Mouse (Mus musculus): ENCODE data around the gene Fbxo9. TPM values are rescaled to one million over a fixed set of nuclear protein-coding genes. Genes with fewer than 3 reads are reported as not detected.

Gene Fbxo9
- total and polyA plus RNA-seq, 2 experiments from 2014 or later: 60.4 to 67.5 TPM

- peaks cover 88% of the 10 kb centered on the region for H3K36me3 ChIP-seq (replicated peaks; ENCODE audit: control insufficient read depth, insufficient read depth, low read length)
- no peaks in the 10 kb centered on the region for H3K27me3 ChIP-seq (ENCODE audit: control insufficient read depth, insufficient read depth, low read length)
- TF ChIP-seq CTCF (IDR thresholded peaks at IDR 0.05; ENCODE audit: low read depth) (peak; percentile 30; the same call in 1 of the 2 replicates), EP300 (IDR thresholded peaks at IDR 0.05; ENCODE audit: low read depth) (no peak)
- H3K4me3 ChIP-seq (ENCODE audit: low read depth, low read length): no peak overlapping the region
- ATAC-seq (ENCODE audit: insufficient read depth, low read depth): no peak
- no peak overlapping the region for H3K27ac ChIP-seq (ENCODE audit: low read depth)
- no peak for DNase-seq (ENCODE audit: low spot score)
- 0 out of 2 replicates have a peak, but pooled peaks cover 2% of the 10 kb centered on the region for H3K9me3 ChIP-seq (replicated peaks; ENCODE audit: control insufficient read depth, low read length)
- no peak overlapping the region for H3K4me2 ChIP-seq (ENCODE audit: low read depth, low read length)
- no peaks in the 10 kb centered on the region for H3K4me1 ChIP-seq (ENCODE audit: control insufficient read depth, insufficient read depth)
- whole genome bisulfite sequencing: 100% methylated on average over 6 of the region's 6 CpGs
- no peak overlapping the region for H3K9ac ChIP-seq (replicated peaks; ENCODE audit: low read depth, low read length)
These were observed 12.5 kb downstream of the Fbxo9 start for GRCm38 (mm10) chr9:78096376-78096775.

GRCm38 (mm10) chr9:78095686-78096085 lies 13.2 kb downstream of the Fbxo9 start:
- ATAC-seq (ENCODE audit: insufficient read depth, low read depth): no peak

GRCm38 (mm10) chr9:78090596-78090995 lies 18.3 kb downstream of the Fbxo9 start:
- no peak for DNase-seq (ENCODE audit: low spot score)

More at GRCm38 (mm10) chr9:78095686-78096085, 13.2 kb downstream of the Fbxo9 start:
- TF ChIP-seq CTCF (IDR thresholded peaks at IDR 0.05; ENCODE audit: low read depth): no peak
- TF ChIP-seq EP300 (IDR thresholded peaks at IDR 0.05; ENCODE audit: low read depth): no peak
- H3K27ac ChIP-seq (ENCODE audit: low read depth): no peak overlapping the region
- WGBS: 88% methylated on average over 12 of the region's 12 CpGs
- no peak for DNase-seq (ENCODE audit: low spot score)
- H3K27me3 ChIP-seq (ENCODE audit: control insufficient read depth, insufficient read depth, low read length): no peaks in the 10 kb centered on the region
- H3K36me3 ChIP-seq (replicated peaks; ENCODE audit: control insufficient read depth, insufficient read depth, low read length): peaks cover 82% of the 10 kb centered on the region
- H3K4me1 ChIP-seq (ENCODE audit: control insufficient read depth, insufficient read depth): no peaks in the 10 kb centered on the region
- no peak overlapping the region for H3K9ac ChIP-seq (replicated peaks; ENCODE audit: low read depth, low read length)
- H3K4me2 ChIP-seq (ENCODE audit: low read depth, low read length): no peak overlapping the region
- H3K9me3 ChIP-seq (replicated peaks; ENCODE audit: control insufficient read depth, low read length): 0 out of 2 replicates have a peak, but pooled peaks cover 2% of the 10 kb centered on the region
- H3K4me3 ChIP-seq (ENCODE audit: low read depth, low read length): no peak overlapping the region

GRCm38 (mm10) chr9:78089906-78090305 lies 19.0 kb downstream of the Fbxo9 start:
- H3K9ac ChIP-seq (replicated peaks; ENCODE audit: low read depth, low read length): no peak overlapping the region
- DNase-seq (ENCODE audit: low spot score) (peak; percentile 27), ATAC-seq (ENCODE audit: insufficient read depth, low read depth) (no peak)
- no peak for TF ChIP-seq EP300 (IDR thresholded peaks at IDR 0.05; ENCODE audit: low read depth)
- TF ChIP-seq CTCF (IDR thresholded peaks at IDR 0.05; ENCODE audit: low read depth): no peak
- peaks cover 62% of the 10 kb centered on the region for H3K36me3 ChIP-seq (replicated peaks; ENCODE audit: control insufficient read depth, insufficient read depth, low read length)
- no peaks in the 10 kb centered on the region for H3K27me3 ChIP-seq (ENCODE audit: control insufficient read depth, insufficient read depth, low read length)
- H3K4me2 ChIP-seq (ENCODE audit: low read depth, low read length): no peak overlapping the region
- no peaks in the 10 kb centered on the region for H3K9me3 ChIP-seq (replicated peaks; ENCODE audit: control insufficient read depth, low read length)
- no peak overlapping the region for H3K4me3 ChIP-seq (ENCODE audit: low read depth, low read length)
- H3K4me1 ChIP-seq (ENCODE audit: control insufficient read depth, insufficient read depth): peaks cover 17% of the 10 kb centered on the region; the same call in 1 of the 2 replicates
- peak overlapping the region; percentile 86; the same call in 1 of the 2 replicates for H3K27ac ChIP-seq (ENCODE audit: low read depth)
- WGBS: 63% methylated on average over 1 of the region's 1 CpGs

More at GRCm38 (mm10) chr9:78090596-78090995, 18.3 kb downstream of the Fbxo9 start:
- no peak overlapping the region for H3K4me2 ChIP-seq (ENCODE audit: low read depth, low read length)
- H3K4me1 ChIP-seq (ENCODE audit: control insufficient read depth, insufficient read depth): peaks cover 17% of the 10 kb centered on the region; the same call in 1 of the 2 replicates
- ATAC-seq (ENCODE audit: insufficient read depth, low read depth): no peak
- H3K36me3 ChIP-seq (replicated peaks; ENCODE audit: control insufficient read depth, insufficient read depth, low read length): peaks cover 62% of the 10 kb centered on the region
- H3K9ac ChIP-seq (replicated peaks; ENCODE audit: low read depth, low read length): no peak overlapping the region
- no peak overlapping the region for H3K27ac ChIP-seq (ENCODE audit: low read depth)
- no peaks in the 10 kb centered on the region for H3K9me3 ChIP-seq (replicated peaks; ENCODE audit: control insufficient read depth, low read length)
- H3K27me3 ChIP-seq (ENCODE audit: control insufficient read depth, insufficient read depth, low read length): no peaks in the 10 kb centered on the region
- TF ChIP-seq EP300 (IDR thresholded peaks at IDR 0.05; ENCODE audit: low read depth) (no peak), CTCF (IDR thresholded peaks at IDR 0.05; ENCODE audit: low read depth) (no peak)
- 92% methylated on average over 3 of the region's 3 CpGs for WGBS
- no peak overlapping the region for H3K4me3 ChIP-seq (ENCODE audit: low read depth, low read length)

- Histone ChIP-seq H3K9ac (replicated peaks; ENCODE audit: low read depth, low read length) (peak overlapping the region; percentile 20; the same call in 1 of the 2 replicates), H3K9me3 (replicated peaks; ENCODE audit: control insufficient read depth, low read length) (no peaks in the 10 kb centered on the region), H3K4me1 (ENCODE audit: control insufficient read depth, insufficient read depth) (peaks cover 17% of the 10 kb centered on the region; the same call in 1 of the 2 replicates), H3K4me2 (ENCODE audit: low read depth, low read length) (no peak overlapping the region), H3K4me3 (ENCODE audit: low read depth, low read length) (no peak overlapping the region), H3K27me3 (ENCODE audit: control insufficient read depth, insufficient read depth, low read length) (no peaks in the 10 kb centered on the region), H3K27ac (ENCODE audit: low read depth) (peak overlapping the region; percentile 86), H3K36me3 (replicated peaks; ENCODE audit: control insufficient read depth, insufficient read depth, low read length) (peaks cover 66% of the 10 kb centered on the region)
- WGBS: 24% methylated on average over 7 of the region's 7 CpGs
- DNase-seq (ENCODE audit: low spot score): peak; percentile 32
- TF ChIP-seq EP300 (IDR thresholded peaks at IDR 0.05; ENCODE audit: low read depth) (no peak), CTCF (IDR thresholded peaks at IDR 0.05; ENCODE audit: low read depth) (no peak)
- ATAC-seq (ENCODE audit: insufficient read depth, low read depth): peak; percentile 84
These were observed 19.9 kb downstream of the Fbxo9 start for GRCm38 (mm10) chr9:78088971-78089370.

- no peak overlapping the region for H3K4me3 ChIP-seq (ENCODE audit: low read depth, low read length)
- DNase-seq (ENCODE audit: low spot score) (peak; percentile 72), ATAC-seq (ENCODE audit: insufficient read depth, low read depth) (peak; percentile 84)
- no peaks in the 10 kb centered on the region for H3K27me3 ChIP-seq (ENCODE audit: control insufficient read depth, insufficient read depth, low read length)
- 46% methylated on average over 4 of the region's 4 CpGs for WGBS
- no peak for TF ChIP-seq CTCF (IDR thresholded peaks at IDR 0.05; ENCODE audit: low read depth)
- no peak for TF ChIP-seq EP300 (IDR thresholded peaks at IDR 0.05; ENCODE audit: low read depth)
- peak overlapping the region; percentile 20; the same call in 1 of the 2 replicates for H3K9ac ChIP-seq (replicated peaks; ENCODE audit: low read depth, low read length)
- peak overlapping the region; percentile 86 for H3K27ac ChIP-seq (ENCODE audit: low read depth)
- H3K4me1 ChIP-seq (ENCODE audit: control insufficient read depth, insufficient read depth): peaks cover 17% of the 10 kb centered on the region; the same call in 1 of the 2 replicates
- H3K9me3 ChIP-seq (replicated peaks; ENCODE audit: control insufficient read depth, low read length): no peaks in the 10 kb centered on the region
- H3K4me2 ChIP-seq (ENCODE audit: low read depth, low read length): no peak overlapping the region
- peaks cover 66% of the 10 kb centered on the region for H3K36me3 ChIP-seq (replicated peaks; ENCODE audit: control insufficient read depth, insufficient read depth, low read length)
These were observed 20.3 kb downstream of the Fbxo9 start for GRCm38 (mm10) chr9:78088521-78088920.

Data from heart, postnatal 0 days (tissue).